Mouse (Mus musculus): ENCODE data around the gene Zfp119b. TPM values are rescaled to one million over a fixed set of nuclear protein-coding genes. Genes with fewer than 3 reads are reported as not detected.

The Zfp119b gene
- polyA plus RNA-seq (2017; shearing (Covaris generic)), result 15.8 TPM

GRCm38 (mm10) chr17:55949400-55949799, at the start of gene Zfp119b:
TSS of gene Zfp119b (minus strand) at chr17:55949500.

GRCm38 (mm10) chr17:55986030-55986961, 37.0 kb upstream of the Zfp119b start, which contains the start of gene Fsd1:
TSS of gene Fsd1 (plus strand) at chr17:55986509.

GRCm38 (mm10) chr17:55969966-55970891, 20.9 kb upstream of the Zfp119b start, which contains the start of gene Shd:
TSS of gene Shd (plus strand) at chr17:55970467.

GRCm38 (mm10) chr17:55958918-55959728, 9.8 kb upstream of the Zfp119b start, which contains the start of gene Yju2:
TSS of gene Yju2 (plus strand) at chr17:55959099.

GRCm38 (mm10) chr17:55952447-55953027, 3.2 kb upstream of the Zfp119b start, which contains the start of gene Ebi3:
TSS of gene Ebi3 (plus strand) at chr17:55952640.

Other genes with a start within 250 kb of the Zfp119b start
- 22.4 TPM for gene Pot1b, start 236.9 kb downstream of the Zfp119b start, polyA plus RNA-seq (2017; shearing (Covaris generic))
- 3.8 TPM for gene Adgre4, start 199.5 kb downstream of the Zfp119b start, polyA plus RNA-seq (2017; shearing (Covaris generic))
- gene Zfp119a, start 70.6 kb downstream of the Zfp119b start, polyA plus RNA-seq (2017; shearing (Covaris generic)), result 32.1 TPM
- gene Zfp959, start 57.4 kb downstream of the Zfp119b start, polyA plus RNA-seq (2017; shearing (Covaris generic)), result 35.2 TPM
- gene Ebi3, start 3.1 kb upstream of the Zfp119b start, polyA plus RNA-seq (2017; shearing (Covaris generic)), result 71.8 TPM
- 38.5 TPM for gene Yju2, start 9.6 kb upstream of the Zfp119b start, polyA plus RNA-seq (2017; shearing (Covaris generic))
- not detected for gene Shd, start 21.0 kb upstream of the Zfp119b start, polyA plus RNA-seq (2017; shearing (Covaris generic))
- gene Fsd1, start 37.0 kb upstream of the Zfp119b start, polyA plus RNA-seq (2017; shearing (Covaris generic)), result not detected
- gene Stap2, start 56.1 kb upstream of the Zfp119b start, polyA plus RNA-seq (2017; shearing (Covaris generic)), result 0.45 TPM
- 50.2 TPM for gene Mpnd, start 56.2 kb upstream of the Zfp119b start, polyA plus RNA-seq (2017; shearing (Covaris generic))
- 199 TPM for gene Sh3gl1, start 87.1 kb upstream of the Zfp119b start, polyA plus RNA-seq (2017; shearing (Covaris generic))
- 0.71 TPM for gene Chaf1a, start 90.9 kb upstream of the Zfp119b start, polyA plus RNA-seq (2017; shearing (Covaris generic))
- gene Ubxn6, start 125.5 kb upstream of the Zfp119b start, polyA plus RNA-seq (2017; shearing (Covaris generic)), result 88.2 TPM
- gene Hdgfl2, start 130.1 kb upstream of the Zfp119b start, polyA plus RNA-seq (2017; shearing (Covaris generic)), result 160 TPM
- not detected for gene Plin4, start 160.3 kb upstream of the Zfp119b start, polyA plus RNA-seq (2017; shearing (Covaris generic))
- not detected for gene Plin5, start 168.1 kb upstream of the Zfp119b start, polyA plus RNA-seq (2017; shearing (Covaris generic))
- gene Lrg1, start 172.5 kb upstream of the Zfp119b start, polyA plus RNA-seq (2017; shearing (Covaris generic)), result not detected
- gene Sema6b, start 190.8 kb upstream of the Zfp119b start, polyA plus RNA-seq (2017; shearing (Covaris generic)), result not detected
- gene Tnfaip8l1, start 213.0 kb upstream of the Zfp119b start, polyA plus RNA-seq (2017; shearing (Covaris generic)), result 35.0 TPM
- gene Mydgf, start 234.4 kb upstream of the Zfp119b start, polyA plus RNA-seq (2017; shearing (Covaris generic)), result 61.5 TPM